Mouse (Mus musculus): ENCODE measurements around the gene Ltbp3.

DNA sequence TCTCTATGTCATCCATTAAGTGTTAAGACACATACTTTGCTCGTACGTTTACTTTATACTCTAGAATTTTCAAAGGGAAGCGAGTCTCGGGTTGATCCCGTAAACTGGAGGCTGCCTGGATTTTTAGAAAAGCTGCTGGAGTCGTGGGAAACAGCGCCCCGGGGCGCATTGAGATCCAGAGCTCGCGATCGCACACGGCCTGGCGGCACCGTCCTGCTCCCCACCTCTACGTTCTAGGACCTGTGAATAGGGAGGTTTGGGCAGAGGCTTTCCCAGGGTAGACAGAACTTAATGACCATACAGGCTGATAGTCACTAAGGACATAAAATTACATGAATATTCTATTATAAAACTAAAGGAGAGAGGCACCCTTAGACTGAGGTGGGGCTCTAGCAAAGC, 63.2 kb downstream of the Ltbp3 start:
- TF ChIP-seq CTCF (IDR thresholded peaks at IDR 0.05; ENCODE audit: low read depth) (no peak), EP300 (IDR thresholded peaks at IDR 0.05; ENCODE audit: low read depth) (no peak)

Data from liver, postnatal 0 days (tissue).